Mouse (Mus musculus) G1E (cell line): ENCODE results near the gene Cuedc2.

Experiments used
- CTCF ChIP-seq: IDR thresholded peaks from 2 replicates; pipeline ENCODE4 v1.5.1; 2012; ENCODE audit warnings: low read depth, low read length, inconsistent platforms, mixed read lengths
- GATA1 ChIP-seq: IDR thresholded peaks from 2 replicates; pipeline ENCODE4 v1.6.1; 2012; ENCODE audit warnings: borderline replicate concordance, low read length, inconsistent platforms, mixed read lengths
- GATA2 ChIP-seq: IDR thresholded peaks from 2 replicates; pipeline ENCODE4 v1.6.1; 2012; ENCODE audit warnings: low read depth, low read length, inconsistent platforms, borderline replicate concordance
- TAL1 ChIP-seq: conservative IDR thresholded peaks from 2 replicates; pipeline ENCODE4 v1.6.1; 2012; ENCODE audit warnings: low read depth, low read length, inconsistent platforms, mixed read lengths

DNA sequence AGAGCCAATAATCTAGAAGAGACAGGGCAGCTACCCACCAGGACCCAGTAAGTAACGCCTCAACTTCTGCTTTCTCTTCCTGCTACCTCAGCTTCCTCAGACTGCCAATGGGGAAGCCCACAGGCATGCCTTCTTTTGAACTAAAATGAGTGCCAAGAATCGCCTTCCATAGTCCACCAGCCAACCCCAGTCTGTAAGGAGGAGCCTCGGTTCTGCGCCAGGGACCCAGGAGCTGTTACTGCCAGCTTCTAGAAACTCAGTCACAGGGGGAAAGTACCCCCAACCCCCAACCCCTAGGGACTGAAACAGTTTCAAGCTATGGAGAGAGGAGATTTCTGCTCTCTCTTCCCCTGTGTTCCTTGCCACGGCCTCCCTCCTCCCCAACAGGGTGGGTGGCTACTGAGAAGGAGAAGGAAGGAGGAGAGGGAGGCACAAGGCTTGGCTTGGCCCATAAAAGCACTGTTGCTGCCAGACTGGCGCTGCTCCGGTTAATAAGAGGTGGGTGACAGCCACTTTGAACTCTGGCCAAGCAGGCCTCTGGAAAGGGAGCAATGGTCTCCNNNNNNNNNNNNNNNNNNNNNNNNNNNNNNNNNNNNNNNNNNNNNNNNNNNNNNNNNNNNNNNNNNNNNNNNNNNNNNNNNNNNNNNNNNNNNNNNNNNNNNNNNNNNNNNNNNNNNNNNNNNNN, 927 bp upstream of the Cuedc2 start:
- TF ChIP-seq CTCF: no peak
- TF ChIP-seq GATA1: no peak
- TF ChIP-seq TAL1: no peak
- no peak for TF ChIP-seq GATA2
